Mouse (Mus musculus) spleen, postnatal 4 days (tissue): ENCODE data around the gene Olfr992.
"Not testable (repeated sequence)": the region's sequence is repeated elsewhere in the genome, so short reads cannot be mapped to it uniquely, and the experiment has no call there.

ENCODE experiments used
- DNase-seq, 2 experiments: peaks; one replicate each; pipeline ENCODE4 v3.0.0; 2022; ENCODE audit warnings: low spot score in 2 of 2

The Olfr992 gene

GRCm38 (mm10) chr2:85409369-85409768 is at the start of gene Olfr992:
Gene Olfr992 (minus strand): TSS chr2:85409469.
- no peak for DNase-seq

GRCm38 (mm10) chr2:85443539-85443938 is 34.3 kb upstream of the Olfr992 start, which contains the start of gene Olfr995:
Gene Olfr995 (minus strand): TSS chr2:85443639.
- DNase-seq, result no peak

- DNase-seq, result no peak
Measured at GRCm38 (mm10) chr2:85442546-85442945, 33.3 kb upstream of the Olfr992 start.

GRCm38 (mm10) chr2:85436351-85436750 is 27.1 kb upstream of the Olfr992 start, which contains the start of gene Olfr994:
Gene Olfr994 (minus strand): TSS chr2:85436451.
- DNase-seq, result no peak

- no peak for DNase-seq
Measured at GRCm38 (mm10) chr2:85425893-85426292, 16.6 kb upstream of the Olfr992 start.

- DNase-seq, result no peak
Measured at GRCm38 (mm10) chr2:85414777-85415176, 5.5 kb upstream of the Olfr992 start, which contains the start of gene Olfr993. Gene Olfr993 (minus strand): TSS chr2:85414877.

GRCm38 (mm10) chr2:85363127-85363526 is 46.1 kb downstream of the Olfr992 start, which contains the start of gene Olfr988:
Gene Olfr988 (minus strand): TSS chr2:85363227.
- DNase-seq, result not testable (repeated sequence)
